Mouse (Mus musculus) gastrocnemius, adult 8-10 months (tissue): ENCODE measurements around the gene Schip1. TPM values are rescaled to one million over a fixed set of nuclear protein-coding genes. Genes with fewer than 3 reads are reported as not detected.

Experiments used
- DNase-seq, 2 experiments: peaks; one replicate each; pipeline ENCODE4 v3.0.0; 2022; ENCODE audit warnings: low spot score in 2 of 2
- total RNA-seq, 4 experiments: library from RNA; stranded (reverse); gene quantifications; 2 replicates each; pipeline ENCODE4 v1.2.4; 2022

The Schip1 gene
- total RNA-seq, 4 experiments from 2014 or later: 90.4 to 99.0 (median 92.9) TPM

GRCm38 (mm10) chr3:68379242-68379641 is 314.6 kb downstream of the Schip1 start:
- DNase-seq: no peak

- DNase-seq: no peak
Measured at GRCm38 (mm10) chr3:68383672-68384071, 319.1 kb downstream of the Schip1 start.

- no peak for DNase-seq
Measured at GRCm38 (mm10) chr3:68385544-68385943, 320.9 kb downstream of the Schip1 start.

DNA sequence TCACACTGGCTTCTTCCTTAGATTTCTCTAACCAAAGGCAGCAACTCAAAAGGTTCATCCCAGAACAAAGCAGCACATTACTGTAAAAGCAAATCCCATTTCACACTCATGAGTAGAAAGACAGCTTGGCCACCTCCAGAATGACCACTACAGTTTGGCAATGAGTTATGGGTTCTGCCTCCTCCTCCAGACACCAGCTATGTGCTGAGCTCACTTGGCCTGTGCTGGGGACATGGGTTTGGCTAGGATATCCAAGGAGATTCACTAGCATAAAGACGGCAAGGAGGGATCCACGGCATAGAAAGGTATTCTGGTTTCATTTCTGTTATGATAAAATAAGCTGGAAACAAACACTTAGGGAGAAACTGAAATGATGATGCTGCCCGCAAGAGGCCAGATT is 323.4 kb downstream of the Schip1 start:
- DNase-seq: no peak

GRCm38 (mm10) chr3:68393578-68393977 is 329.0 kb downstream of the Schip1 start:
- DNase-seq: no peak

GRCm38 (mm10) chr3:68398691-68399090 is 334.1 kb downstream of the Schip1 start:
- no peak for DNase-seq

- no peak for DNase-seq
Measured at GRCm38 (mm10) chr3:68400121-68400520, 335.5 kb downstream of the Schip1 start.

DNA sequence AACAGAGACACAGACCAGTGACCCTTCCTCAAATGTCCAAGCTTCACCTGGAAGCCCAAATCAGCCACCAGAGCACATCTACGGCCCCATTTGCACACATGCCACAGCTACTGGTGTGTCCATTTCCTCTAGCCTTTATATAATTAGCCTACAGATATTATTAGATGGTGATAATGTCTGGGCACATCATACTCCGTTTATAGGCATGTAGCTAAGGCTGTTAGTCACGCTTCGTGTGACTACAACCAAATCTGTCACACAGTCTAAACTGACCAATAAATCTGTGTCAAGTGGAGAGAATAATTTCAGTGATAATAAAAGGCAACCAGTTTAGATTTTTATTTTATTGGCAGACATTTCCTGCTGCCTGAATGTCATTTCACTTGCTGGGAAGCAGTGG is 338.7 kb downstream of the Schip1 start:
- no peak for DNase-seq

- DNase-seq: no peak
Measured at GRCm38 (mm10) chr3:68403783-68404217, 339.2 kb downstream of the Schip1 start.

GRCm38 (mm10) chr3:68405724-68406123 is 341.1 kb downstream of the Schip1 start:
- no peak for DNase-seq

DNA sequence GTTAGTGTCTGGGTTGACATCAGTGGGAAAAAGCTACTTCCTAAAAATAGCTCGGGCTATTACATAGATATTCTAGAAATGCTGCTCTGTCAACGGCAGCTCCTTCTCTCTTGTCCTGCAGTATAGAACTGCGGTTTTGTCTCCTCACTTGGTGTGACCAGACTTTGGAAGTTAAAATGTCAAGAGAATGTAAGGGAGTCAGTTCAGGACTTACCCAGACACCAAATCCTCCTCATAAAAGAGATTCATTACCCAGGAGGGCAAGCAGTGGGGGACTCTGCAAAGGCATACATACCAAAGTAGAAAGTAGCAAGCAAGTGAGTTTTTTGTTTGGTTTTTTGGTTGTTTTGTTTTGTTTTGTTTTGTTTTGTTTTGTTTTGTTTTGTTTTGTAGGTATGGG is 347.7 kb downstream of the Schip1 start:
- DNase-seq: no peak

DNA sequence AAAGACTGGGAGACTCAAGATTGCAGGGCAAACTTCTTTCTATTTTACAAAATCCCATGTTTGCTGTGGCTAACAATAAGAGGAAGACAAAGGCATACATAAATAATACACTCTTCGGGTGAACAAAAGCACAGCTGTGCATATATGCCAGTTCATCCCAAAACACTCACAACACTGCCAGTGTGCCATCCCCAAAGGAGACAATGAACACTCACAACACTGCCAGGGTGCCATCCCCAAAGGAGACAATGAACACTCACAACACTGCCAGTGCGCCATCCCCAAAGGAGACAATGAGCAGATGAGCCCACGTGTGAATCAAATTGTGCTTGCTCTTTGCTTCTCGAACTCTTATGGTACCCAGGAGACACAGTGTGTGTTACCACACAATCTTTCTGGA is 355.2 kb downstream of the Schip1 start:
- DNase-seq: no peak

GRCm38 (mm10) chr3:68420927-68421326 is 356.3 kb downstream of the Schip1 start:
- no peak for DNase-seq

GRCm38 (mm10) chr3:68421849-68422248 is 357.2 kb downstream of the Schip1 start:
- DNase-seq: no peak

GRCm38 (mm10) chr3:68428081-68428480 is 363.5 kb downstream of the Schip1 start:
- no peak for DNase-seq

DNA sequence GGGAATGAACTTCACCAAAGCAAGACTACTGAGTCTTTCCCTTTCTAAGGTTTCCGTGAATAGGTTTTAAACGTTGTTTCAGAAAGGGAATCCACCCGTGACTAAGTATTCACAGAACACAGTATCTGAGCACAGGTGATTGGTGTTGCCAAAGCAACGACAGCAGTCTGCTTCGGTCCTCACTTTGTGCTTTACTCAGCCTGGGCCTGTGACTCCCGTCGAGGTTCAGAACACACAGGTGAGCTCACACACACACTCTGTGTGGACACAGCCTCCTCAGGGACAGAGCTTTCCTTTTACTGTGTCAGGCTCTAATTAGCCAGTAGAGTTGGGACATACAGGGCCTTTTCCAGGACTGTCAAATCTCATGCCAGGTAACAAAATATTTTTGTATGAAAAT is 369.8 kb downstream of the Schip1 start:
- DNase-seq: no peak

DNA sequence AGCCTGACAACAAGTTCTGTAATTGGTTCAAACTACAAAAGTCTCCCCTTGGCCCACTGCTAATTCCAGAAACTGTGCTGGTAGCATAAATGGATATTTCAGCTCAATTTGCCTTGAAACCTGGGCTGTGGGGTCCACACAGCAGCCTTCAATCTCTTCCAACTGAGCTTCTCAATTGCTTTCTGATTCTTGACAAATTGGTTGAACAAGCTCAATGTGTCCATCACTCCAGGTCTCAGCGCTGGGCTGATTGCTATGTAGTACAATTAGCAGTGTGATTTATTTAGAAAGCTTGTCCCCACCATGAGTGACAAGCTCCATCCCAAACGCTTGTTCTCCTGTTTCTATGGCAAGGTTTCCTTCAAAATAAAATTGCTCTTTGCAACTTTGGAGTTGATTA is 370.3 kb downstream of the Schip1 start:
- no peak for DNase-seq

GRCm38 (mm10) chr3:68448480-68448879 is 383.9 kb downstream of the Schip1 start:
- DNase-seq: no peak

DNA sequence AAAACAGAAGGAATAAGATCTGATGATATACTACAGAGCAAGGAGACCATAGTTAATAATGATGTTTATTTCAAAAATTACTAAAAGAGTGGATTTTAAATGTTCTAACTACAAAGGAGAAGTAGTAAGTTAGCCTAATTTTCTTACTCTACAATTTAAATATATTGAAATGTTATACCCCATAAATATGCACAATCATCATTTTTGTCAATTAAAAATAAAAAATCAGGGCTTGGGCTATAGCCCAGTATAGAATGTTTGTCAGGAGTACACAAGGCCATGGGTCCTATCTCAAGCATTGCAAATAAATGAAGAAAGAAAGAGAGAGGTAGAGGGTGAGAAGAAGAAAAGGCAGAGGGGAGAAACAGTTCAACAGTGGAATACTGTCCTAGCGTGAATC is 387.0 kb downstream of the Schip1 start:
- DNase-seq: no peak

GRCm38 (mm10) chr3:68453266-68453665 is 388.7 kb downstream of the Schip1 start:
- DNase-seq: no peak

GRCm38 (mm10) chr3:68453719-68454455 is 389.3 kb downstream of the Schip1 start:
- peak in 1 of 2 experiments; percentile 8 for DNase-seq

GRCm38 (mm10) chr3:68466643-68467042 is 402.0 kb downstream of the Schip1 start:
- DNase-seq: no peak

- DNase-seq: no peak
Measured at GRCm38 (mm10) chr3:68467941-68468687, 403.5 kb downstream of the Schip1 start.
